Mouse (Mus musculus): ENCODE data around the gene Ddhd1.

DNA sequence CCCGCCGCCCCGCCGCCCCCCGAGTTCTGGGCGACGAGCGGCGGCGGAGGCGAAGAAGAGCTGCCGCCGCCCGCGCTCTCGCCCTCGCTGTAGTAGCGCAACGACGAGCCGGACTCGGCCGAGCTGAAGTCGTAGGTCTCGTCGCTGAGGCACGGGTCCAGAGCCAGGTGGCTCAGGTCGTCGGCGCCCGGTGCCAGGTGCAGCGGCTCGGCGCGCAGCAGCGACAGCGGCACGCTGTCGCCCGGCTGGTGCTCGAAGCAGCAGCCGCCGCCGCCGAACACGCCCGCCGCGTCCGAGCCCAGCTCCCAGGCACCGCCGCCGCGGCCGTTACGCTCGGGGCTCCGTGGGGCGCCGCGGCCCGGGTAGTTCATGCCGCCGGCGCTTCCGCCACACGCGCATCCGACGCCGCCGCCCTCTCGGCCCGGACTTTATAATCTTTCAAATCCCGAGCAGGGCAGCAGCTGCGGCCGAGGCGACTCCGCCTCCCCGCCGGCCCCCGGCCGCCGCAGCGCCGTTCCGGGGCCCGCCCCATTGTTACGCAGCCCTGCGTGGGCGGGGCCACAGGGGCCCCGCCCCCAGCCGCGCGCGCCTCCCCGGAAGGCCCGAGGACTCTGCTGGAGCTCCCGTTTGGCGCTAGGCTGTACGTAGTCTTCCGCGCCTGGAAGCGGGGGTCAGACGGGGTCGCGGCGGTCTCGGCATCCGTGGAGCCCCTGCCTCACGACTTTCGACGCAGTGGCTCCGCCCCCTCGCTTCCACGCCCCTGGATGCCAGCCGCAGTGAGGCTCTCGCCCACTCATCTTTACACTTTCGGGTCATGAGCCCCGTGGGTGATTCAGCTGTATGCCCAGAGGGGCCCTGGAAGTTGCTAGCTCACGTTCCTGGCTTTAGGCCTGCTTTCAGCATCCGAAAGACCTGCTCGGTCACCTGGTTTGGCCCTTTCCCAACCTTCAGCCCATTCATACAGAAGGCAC lies at the start of gene Ddhd1:
- TF ChIP-seq CTCF (conservative IDR thresholded peaks at IDR 0.05; ENCODE audit: low read length) (no peak), POU5F1 (IDR thresholded peaks at IDR 0.05; ENCODE audit: borderline replicate concordance, low read length) (no peak), NANOG (IDR thresholded peaks at IDR 0.05; ENCODE audit: borderline replicate concordance, low read length) (no peak)

Measured in E14TG2a.4 (cell line).